Mouse (Mus musculus) cerebellum, postnatal 4 days (tissue): ENCODE results near the gene Opa3.
A peak's percentile ranks its signal among the peaks of the same experiment; 100 is the strongest.

Source experiments
- DNase-seq, 2 experiments: peaks; one replicate each; pipeline ENCODE4 v3.0.0; 2022; ENCODE audit warnings: low spot score in 2 of 2, mixed read lengths in 1 of 2

Gene Opa3

GRCm38 (mm10) chr7:19227883-19228792 lies at the start of gene Opa3:
Gene Opa3 (plus strand): TSS chr7:19228334.
- DNase-seq, result peak; percentile 97 to 98

- peak; percentile 61 to 81 for DNase-seq
These were observed 49.6 kb upstream of the Opa3 start for GRCm38 (mm10) chr7:19178443-19179092.

- peak in 1 of 2 experiments; percentile 72 for DNase-seq
These were observed 49.0 kb upstream of the Opa3 start for GRCm38 (mm10) chr7:19179173-19179572.

DNA sequence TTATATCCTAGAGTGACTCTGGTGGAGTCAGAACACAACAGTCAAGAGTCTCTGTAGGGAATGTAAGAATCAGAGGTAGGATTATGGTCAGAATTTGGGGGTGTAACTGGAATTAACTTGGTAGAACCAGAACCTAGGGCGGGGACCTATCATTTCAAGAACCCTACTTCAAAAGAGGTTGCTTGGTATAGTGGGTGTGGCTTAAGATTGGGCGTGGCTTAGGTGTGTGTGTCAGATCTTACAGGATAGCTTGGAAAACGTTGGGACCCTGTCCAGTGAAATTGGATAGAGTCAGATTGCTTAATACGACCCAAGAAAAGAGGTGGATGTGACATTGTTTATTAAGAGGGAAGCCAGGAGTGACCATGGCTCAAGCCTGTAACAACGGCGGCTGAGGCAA lies 48.2 kb upstream of the Opa3 start:
- DNase-seq, result no peak

DNA sequence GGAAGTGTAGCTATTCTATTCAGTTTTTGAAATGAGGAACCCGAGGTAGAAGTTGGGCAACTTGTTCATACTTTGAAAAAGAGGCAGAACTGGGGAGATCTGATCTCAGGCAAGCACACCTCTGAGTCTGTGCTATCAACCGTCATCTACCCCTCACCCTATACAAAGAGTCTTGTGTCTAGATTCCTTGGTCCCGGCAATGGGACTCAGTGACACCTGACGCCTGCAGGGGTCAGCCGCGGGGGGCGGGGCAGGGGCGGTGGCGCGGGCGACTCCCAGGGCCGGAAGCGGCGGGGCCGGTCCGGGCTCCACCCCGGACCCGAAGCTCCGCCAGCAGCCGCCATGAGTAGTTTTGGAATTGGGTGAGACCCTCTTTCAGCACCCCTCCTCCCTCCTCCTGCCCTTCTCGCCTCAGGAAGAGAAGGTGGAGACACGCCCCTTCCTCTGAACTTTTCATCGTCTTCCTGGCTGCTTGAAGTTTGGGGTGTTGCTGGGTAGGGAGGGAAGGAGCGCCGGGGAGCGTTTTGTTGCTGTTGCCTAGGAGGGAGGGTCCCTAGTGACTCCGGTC lies 47.2 kb upstream of the Opa3 start:
- DNase-seq, result no peak

DNA sequence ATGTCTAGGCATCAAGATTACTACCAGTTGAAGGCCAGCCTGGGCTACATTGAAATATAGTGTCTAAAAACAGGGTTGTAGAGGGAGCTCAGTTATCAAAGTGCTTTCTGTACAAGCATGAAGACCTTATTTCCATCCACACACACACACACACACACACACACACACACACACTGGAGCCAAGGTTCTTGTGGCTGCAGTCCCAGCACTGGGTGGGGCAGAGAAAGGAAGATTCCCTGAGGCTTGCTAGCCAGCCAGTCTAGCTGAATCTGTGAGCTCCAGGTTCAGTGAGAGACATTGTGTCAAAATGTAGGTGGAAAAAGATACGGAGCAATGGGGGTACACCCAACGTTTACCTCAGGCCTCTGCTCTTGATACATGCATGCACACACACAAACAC lies 43.9 kb upstream of the Opa3 start:
- DNase-seq, result no peak

DNA sequence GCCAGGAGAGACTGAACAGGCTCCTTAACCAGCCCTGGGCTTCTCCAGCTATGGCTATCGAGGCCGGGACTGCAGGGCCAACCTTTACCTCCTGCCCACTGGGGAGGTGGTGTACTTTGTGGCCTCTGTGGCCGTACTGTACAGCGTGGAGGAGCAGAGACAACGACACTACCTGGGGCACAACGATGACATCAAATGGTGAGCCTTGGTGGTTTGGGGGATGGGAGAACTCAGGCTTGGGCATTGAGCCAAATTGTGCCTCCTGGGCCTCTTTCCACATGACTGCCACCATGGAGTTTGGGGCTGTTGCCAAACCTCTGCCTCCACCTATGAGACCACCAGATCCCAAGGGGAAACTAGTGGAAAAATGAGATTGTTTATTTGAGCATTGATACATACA lies 43.4 kb upstream of the Opa3 start:
- DNase-seq, result no peak

DNA sequence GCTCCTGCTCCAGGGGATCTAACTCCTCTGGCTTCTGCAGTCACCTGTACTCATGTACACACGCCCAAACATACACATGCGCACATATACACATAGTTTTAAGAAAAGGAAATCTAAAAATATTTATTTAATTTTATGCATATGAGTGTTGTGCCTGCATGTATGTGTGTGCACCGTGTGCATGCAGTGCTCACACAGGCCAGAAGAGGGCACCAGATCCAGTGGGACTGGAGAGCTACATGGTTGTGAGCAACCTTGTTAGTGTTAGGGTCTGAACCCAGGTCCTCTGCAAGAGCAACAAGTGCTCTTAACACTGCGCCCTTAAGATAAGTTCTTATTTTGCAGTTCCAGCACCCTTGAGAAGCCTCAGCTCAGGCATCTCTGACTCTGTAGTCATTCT lies 33.5 kb upstream of the Opa3 start:
- no peak for DNase-seq

GRCm38 (mm10) chr7:19196676-19197075 lies 31.5 kb upstream of the Opa3 start:
- DNase-seq, result no peak

- DNase-seq, result no peak
These were observed 30.1 kb upstream of the Opa3 start for GRCm38 (mm10) chr7:19197985-19198384.

- no peak for DNase-seq
These were observed 26.5 kb upstream of the Opa3 start for GRCm38 (mm10) chr7:19201660-19202059.

DNA sequence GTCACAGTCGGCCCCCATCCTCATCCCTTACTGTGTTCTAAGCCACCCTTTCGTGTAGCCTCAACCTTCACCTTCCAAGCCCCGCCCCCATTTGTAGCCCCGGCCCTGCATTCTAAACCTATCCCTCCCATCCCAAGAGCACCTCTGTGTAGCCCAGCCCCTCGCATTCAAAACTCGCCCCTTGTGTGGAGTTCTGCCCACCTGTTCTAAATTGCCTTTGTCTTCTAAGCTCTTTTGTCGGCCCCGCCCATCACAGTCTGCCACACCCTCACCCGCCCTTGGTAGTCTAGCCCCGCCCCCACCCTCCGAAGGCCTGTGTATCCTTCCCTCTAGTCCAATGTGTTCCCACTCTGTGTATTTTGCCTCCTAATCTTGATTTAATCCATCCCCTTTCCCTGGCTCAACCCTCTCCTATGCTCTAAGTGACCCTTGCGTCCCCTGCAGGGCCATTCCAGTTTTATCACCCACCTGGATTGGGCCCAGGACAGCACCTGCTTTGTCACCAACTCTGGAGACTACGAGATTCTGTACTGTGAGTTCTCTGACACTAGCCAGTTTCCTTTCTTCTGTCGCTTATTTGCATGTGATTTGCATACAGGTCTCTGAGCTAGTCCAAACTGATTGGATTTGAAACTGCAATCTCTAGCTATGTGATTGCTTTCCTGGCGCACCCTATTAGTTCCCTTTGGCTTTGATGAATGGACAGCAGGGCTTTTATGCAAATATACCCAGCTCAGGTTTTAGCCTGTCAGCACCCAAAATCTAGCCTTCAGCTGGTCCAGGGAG lies 25.9 kb upstream of the Opa3 start:
- no peak for DNase-seq

- DNase-seq, result no peak
These were observed 19.8 kb upstream of the Opa3 start for GRCm38 (mm10) chr7:19208201-19208910.

- DNase-seq, result peak in 1 of 2 experiments; percentile 57
These were observed 19.1 kb upstream of the Opa3 start for GRCm38 (mm10) chr7:19208944-19209472.

DNA sequence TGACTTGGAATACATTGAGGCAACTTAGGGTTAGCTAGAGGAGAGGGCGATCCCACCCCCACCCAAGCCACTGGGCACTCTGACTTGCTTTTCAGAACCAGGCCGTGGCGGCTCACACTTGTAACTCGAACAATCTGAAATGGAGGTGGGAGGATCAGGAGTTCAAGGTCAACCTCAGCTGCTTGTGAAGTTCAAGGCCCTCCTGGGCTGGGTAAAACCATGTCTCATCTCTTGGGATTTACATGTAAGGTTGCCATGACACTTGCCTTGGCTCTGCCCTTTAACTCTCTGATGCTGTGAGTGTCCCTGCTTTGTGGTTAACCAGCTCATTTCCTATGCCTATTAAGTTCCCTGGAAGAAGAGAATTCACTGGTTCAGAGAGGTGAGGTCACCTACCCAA lies 18.6 kb upstream of the Opa3 start:
- DNase-seq, result no peak

DNA sequence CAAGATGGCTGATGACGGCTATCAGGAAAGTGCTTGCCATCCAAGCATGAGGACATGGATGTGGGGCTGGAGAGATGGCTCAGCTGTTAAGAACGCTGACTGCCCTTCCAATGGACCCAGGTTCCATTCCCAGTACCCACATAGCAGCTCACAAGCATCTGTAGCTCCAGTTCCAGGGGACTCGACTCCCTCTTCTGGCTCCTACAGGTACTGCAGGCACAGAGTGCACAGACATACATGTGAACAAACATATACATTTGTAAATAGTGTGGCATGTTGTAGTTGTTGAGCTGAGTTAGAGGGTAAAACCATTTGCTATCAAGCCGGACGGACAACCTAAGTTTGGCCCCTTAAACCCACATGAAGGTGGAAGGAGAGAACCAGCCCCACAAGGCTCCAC lies 18.1 kb upstream of the Opa3 start:
- DNase-seq, result no peak

GRCm38 (mm10) chr7:19211041-19211675 lies 17.0 kb upstream of the Opa3 start:
- DNase-seq, result no peak

GRCm38 (mm10) chr7:19211996-19212755 lies 16.0 kb upstream of the Opa3 start, which contains the start of gene Gpr4:
Gene Gpr4 (plus strand): TSS chr7:19212538.
- DNase-seq, result peak in 1 of 2 experiments; percentile 26

GRCm38 (mm10) chr7:19213385-19213784 lies 14.7 kb upstream of the Opa3 start:
- no peak for DNase-seq

GRCm38 (mm10) chr7:19214369-19214768 lies 13.8 kb upstream of the Opa3 start:
- DNase-seq, result no peak
